Mouse (Mus musculus) limb, embryonic 15.5 days (tissue): Measurements from ENCODE around the gene 4930579F01Rik. TPM values are rescaled to one million over a fixed set of nuclear protein-coding genes. Genes with fewer than 3 reads are reported as not detected.

Experiments
- ATAC-seq: fragments of 200-750 bp; cut with Nextera tagmentation; 2 replicates; pipeline ENCODE4 v1.8.0; 2017; ENCODE audit warnings: low read depth, moderate TSS enrichment; ENCODE audit not compliant: insufficient number of reproducible peaks, low FRiP score, low TSS enrichment
- H3K27ac ChIP-seq: fragments of 300-500 bp; sonication (generic); 2 replicates; pipeline ENCODE4 v1.5.1; 2015; ENCODE audit warnings: moderate library complexity, mild to moderate bottlenecking, inconsistent platforms
- H3K27me3 ChIP-seq: fragments of 300-500 bp; sonication (generic); 2 replicates; pipeline ENCODE4 v1.6.1; 2015; ENCODE audit warnings: inconsistent platforms
- H3K36me3 ChIP-seq: fragments of 300-500 bp; sonication (generic); 2 replicates; pipeline ENCODE4 v1.6.1; 2015; ENCODE audit warnings: inconsistent platforms
- H3K4me1 ChIP-seq: fragments of 300-500 bp; sonication (generic); 2 replicates; pipeline ENCODE4 v1.6.1; 2015; ENCODE audit warnings: inconsistent platforms
- H3K4me2 ChIP-seq: fragments of 300-500 bp; sonication (generic); 2 replicates; pipeline ENCODE4 v1.6.1; 2015; ENCODE audit warnings: mild to moderate bottlenecking, inconsistent platforms
- H3K4me3 ChIP-seq: fragments of 300-500 bp; sonication (generic); 2 replicates; pipeline ENCODE4 v1.5.1; 2015; ENCODE audit warnings: mild to moderate bottlenecking, inconsistent platforms
- H3K9ac ChIP-seq: fragments of 300-500 bp; sonication (generic); 2 replicates; pipeline ENCODE4 v1.6.1; 2015; ENCODE audit warnings: inconsistent platforms
- H3K9me3 ChIP-seq: fragments of 300-500 bp; sonication (generic); 2 replicates; pipeline ENCODE4 v1.6.1; 2016; ENCODE audit warnings: inconsistent platforms
- WGBS: fragments of 180-500 bp; shearing (Covaris S2); methylation state at CpG from one replicate; pipeline ENCODE4 v1.1.7; 2015; 5-methylcytosine and 5-hydroxymethylcytosine counted together
- polyA plus RNA-seq: library from polyadenylated mRNA; unstranded; fragments of >200 nt; fragmentation: Nextera tagmentation; extraction: Ambion mirVana; gene quantifications from 2 replicates; pipeline ENCODE4 v1.2.1, GENCODE M21; 2015

4930579F01Rik gene
- polyA plus RNA-seq, 1 experiment from 2014 or later, result not detected

DNA sequence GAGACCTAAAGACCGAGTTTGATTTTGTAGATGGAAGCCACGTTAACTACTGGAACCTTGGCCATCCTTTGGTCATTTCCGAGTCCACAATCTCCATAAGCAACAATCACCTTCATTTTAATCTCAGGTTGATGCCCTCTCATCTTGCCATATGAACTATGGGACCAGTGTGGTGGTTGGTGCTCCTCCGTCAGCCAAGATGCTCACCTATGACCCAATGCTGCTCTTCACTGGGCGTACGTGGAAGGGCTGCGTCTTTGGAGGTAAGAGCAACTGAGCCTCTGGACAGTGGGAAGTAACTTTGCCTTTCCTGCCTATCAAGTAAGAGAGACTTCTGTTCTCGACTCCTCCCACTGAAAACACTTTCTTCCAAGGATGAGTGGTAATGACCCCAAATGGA lies 34.2 kb upstream of the 4930579F01Rik start:
- ATAC-seq, result no peak
- no peaks in the 10 kb centered on the region for H3K9me3 ChIP-seq
- no peaks in the 10 kb centered on the region for H3K36me3 ChIP-seq
- H3K27me3 ChIP-seq, result no peaks in the 10 kb centered on the region
- H3K9ac ChIP-seq, result no peak overlapping the region
- no peak overlapping the region for H3K27ac ChIP-seq
- WGBS, result 95% methylated on average over 8 of the region's 8 CpGs
- no peak overlapping the region for H3K4me3 ChIP-seq
- no peaks in the 10 kb centered on the region for H3K4me1 ChIP-seq
- H3K4me2 ChIP-seq, result no peak overlapping the region

DNA sequence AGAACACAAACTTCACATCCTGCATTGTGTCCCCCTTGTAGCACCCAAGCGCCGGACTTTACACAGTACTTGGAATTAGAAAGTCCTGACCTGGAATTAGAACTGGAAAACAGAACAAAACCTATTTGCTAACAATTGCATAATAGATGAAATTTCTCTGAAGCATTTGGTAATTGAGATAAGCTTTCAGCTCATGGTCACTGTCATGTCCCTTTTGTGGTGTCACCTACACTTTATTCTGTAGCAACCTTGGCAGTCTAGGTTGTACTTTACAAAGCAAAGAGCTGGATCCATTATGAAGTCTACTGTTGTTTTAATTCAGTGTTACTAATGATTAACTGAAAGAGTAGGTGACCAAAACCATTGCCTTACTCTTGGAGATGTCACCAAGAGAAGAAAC lies 33.5 kb upstream of the 4930579F01Rik start:
- H3K9me3 ChIP-seq, result no peaks in the 10 kb centered on the region
- no peak overlapping the region for H3K27ac ChIP-seq
- H3K36me3 ChIP-seq, result no peaks in the 10 kb centered on the region
- no peak overlapping the region for H3K4me2 ChIP-seq
- no peak overlapping the region for H3K9ac ChIP-seq
- WGBS, result 95% methylated on average over 2 of the region's 2 CpGs
- no peaks in the 10 kb centered on the region for H3K27me3 ChIP-seq
- no peak overlapping the region for H3K4me3 ChIP-seq
- H3K4me1 ChIP-seq, result no peaks in the 10 kb centered on the region
- no peak for ATAC-seq

DNA sequence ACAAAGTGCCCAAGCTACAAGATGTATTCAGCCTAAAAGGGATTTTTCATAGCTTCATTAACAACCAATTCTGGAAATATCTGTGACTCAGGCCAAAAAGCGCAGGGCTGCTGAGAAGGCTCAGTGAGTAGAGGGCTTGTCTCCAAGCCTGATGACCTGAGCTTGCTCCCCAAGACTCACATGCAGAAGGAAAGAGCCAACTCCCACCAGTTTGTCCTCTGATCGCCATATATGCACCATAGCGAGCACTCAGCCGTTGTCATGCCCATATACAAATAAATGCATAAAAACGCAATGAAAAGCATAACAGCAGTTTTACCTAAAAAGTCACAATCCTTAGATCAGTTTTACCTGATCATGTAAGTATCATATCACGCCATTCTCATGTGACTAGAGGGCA lies 32.9 kb upstream of the 4930579F01Rik start:
- no peak overlapping the region for H3K4me3 ChIP-seq
- no peaks in the 10 kb centered on the region for H3K36me3 ChIP-seq
- no peaks in the 10 kb centered on the region for H3K27me3 ChIP-seq
- no peaks in the 10 kb centered on the region for H3K4me1 ChIP-seq
- ATAC-seq, result no peak
- H3K9ac ChIP-seq, result no peak overlapping the region
- 92% methylated on average over 6 of the region's 6 CpGs for WGBS
- H3K9me3 ChIP-seq, result no peaks in the 10 kb centered on the region
- no peak overlapping the region for H3K27ac ChIP-seq
- no peak overlapping the region for H3K4me2 ChIP-seq

DNA sequence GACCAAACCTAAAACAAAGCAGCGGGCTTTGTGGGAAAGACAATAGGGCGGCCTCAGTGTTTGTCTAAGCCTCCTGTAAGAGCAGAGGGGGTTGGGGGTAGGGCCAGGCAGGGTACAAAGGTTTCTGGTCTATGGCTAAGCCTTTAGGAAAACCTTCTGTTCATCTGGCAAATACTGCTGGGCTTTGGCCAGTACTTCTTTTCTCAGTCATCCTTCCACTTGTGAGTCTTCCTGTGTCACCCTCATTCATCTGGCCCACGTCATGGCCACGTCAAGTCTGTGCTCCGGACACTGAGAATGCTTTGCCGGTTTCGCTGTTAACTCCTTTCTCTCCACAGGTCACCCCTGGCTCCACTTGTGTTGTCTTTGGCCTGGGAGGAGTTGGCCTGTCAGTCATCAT lies 32.2 kb upstream of the 4930579F01Rik start:
- ATAC-seq, result no peak
- 75% methylated on average over 7 of the region's 7 CpGs for WGBS
- Histone ChIP-seq H3K4me1 (no peaks in the 10 kb centered on the region), H3K36me3 (no peaks in the 10 kb centered on the region), H3K9ac (no peak overlapping the region), H3K27me3 (no peaks in the 10 kb centered on the region), H3K4me3 (no peak overlapping the region), H3K27ac (no peak overlapping the region), H3K4me2 (no peak overlapping the region), H3K9me3 (no peaks in the 10 kb centered on the region)

DNA sequence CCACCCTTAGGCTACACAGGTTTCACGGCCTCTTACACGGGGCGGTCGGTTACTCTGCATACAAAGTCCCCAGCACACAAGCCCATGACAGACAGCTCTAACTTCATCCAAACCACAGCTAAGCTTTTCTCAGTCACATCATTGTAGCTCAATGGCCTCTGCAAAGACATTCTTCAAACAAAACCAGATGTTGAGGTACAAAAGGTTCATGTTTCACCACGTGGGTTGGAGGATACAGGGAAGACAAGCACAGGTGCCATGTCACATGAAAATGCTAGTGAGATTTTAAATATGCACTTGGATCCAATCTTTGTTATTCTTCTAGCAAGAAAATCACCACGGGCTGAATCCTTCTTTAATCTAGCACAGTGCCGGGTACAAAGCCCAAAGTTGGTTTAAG lies 31.7 kb upstream of the 4930579F01Rik start:
- no peak overlapping the region for H3K4me2 ChIP-seq
- H3K27me3 ChIP-seq, result no peaks in the 10 kb centered on the region
- no peak overlapping the region for H3K4me3 ChIP-seq
- no peak overlapping the region for H3K27ac ChIP-seq
- H3K9ac ChIP-seq, result no peak overlapping the region
- H3K4me1 ChIP-seq, result no peaks in the 10 kb centered on the region
- ATAC-seq, result no peak
- no peaks in the 10 kb centered on the region for H3K36me3 ChIP-seq
- no peaks in the 10 kb centered on the region for H3K9me3 ChIP-seq
- 71% methylated on average over 6 of the region's 7 CpGs for WGBS

DNA sequence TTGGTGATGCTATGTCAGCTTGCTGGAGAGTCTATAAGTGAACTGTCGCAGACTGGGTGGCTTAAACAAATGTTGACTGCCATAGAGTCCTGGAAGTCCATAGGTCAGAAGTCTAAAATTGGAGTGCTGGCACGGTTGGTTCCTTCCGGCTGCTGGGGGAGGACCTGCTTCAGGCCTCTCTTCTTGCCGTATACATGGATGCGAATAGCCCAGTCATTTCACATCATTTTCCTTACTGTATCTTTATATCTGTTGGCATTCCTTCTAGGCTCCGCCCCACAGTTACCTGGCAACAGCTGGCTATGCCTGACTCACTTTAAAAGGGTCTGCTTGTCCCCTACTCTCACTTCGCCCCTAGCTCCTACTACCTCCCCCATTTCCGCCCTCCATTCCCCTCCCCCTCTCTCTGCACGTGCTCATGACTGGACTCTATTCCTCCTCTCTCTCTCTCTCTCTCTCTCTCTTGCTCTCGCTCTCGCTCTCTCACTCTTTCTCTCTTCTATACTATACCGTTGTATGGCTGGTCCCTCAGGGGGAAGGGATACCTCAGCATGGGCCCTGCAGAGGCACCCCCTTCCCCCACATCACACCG lies 30.8 kb upstream of the 4930579F01Rik start:
- Histone ChIP-seq H3K27me3 (no peaks in the 10 kb centered on the region), H3K9me3 (no peaks in the 10 kb centered on the region), H3K4me3 (no peak overlapping the region), H3K4me1 (no peaks in the 10 kb centered on the region), H3K4me2 (no peak overlapping the region), H3K9ac (no peak overlapping the region), H3K27ac (no peak overlapping the region), H3K36me3 (no peaks in the 10 kb centered on the region)
- ATAC-seq, result no peak
- WGBS, result 82% methylated on average over 13 of the region's 13 CpGs

DNA sequence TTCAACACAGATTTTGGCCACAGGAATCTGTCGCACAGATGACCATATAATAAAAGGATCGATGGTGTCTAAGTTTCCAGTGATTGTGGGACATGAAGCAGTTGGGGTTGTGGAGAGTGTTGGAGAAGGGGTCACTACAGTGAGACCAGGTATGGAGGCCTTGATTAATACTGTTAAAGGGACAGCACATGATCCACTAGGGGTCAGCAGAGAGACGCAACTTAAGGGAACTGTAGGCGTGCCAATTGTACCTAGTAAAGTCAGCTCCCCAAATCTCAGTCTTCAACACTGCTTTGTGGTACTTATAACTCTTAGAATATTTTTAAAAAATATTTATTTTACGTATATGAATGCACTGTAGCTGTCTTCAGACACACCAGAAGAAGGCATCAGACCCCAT lies 29.3 kb upstream of the 4930579F01Rik start:
- H3K9ac ChIP-seq, result no peak overlapping the region
- no peaks in the 10 kb centered on the region for H3K27me3 ChIP-seq
- 55% methylated on average over 5 of the region's 5 CpGs for WGBS
- H3K9me3 ChIP-seq, result no peaks in the 10 kb centered on the region
- no peaks in the 10 kb centered on the region for H3K36me3 ChIP-seq
- no peak for ATAC-seq
- H3K27ac ChIP-seq, result no peak overlapping the region
- no peak overlapping the region for H3K4me2 ChIP-seq
- no peaks in the 10 kb centered on the region; the same call in 1 of the 2 replicates for H3K4me1 ChIP-seq
- H3K4me3 ChIP-seq, result no peak overlapping the region

DNA sequence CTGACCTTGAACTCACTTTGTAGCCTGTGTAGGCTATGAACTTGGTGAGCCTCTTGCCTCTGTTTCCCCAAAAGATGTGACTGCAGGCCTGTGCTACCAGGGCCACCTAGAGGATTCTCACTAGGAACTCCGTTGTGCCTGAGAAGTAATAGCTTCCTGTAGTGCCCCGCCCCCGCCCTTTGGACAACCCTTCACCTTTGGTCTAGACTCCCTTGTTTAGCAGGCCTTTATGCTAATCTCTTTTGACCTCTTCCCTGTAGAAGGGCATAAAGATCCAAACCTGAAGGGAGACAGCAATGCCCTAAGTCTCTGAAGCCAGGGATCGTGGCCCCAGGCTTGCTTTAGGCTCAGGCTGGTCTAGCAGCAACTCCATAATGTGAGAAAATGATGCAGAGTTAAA lies 28.9 kb upstream of the 4930579F01Rik start:
- Histone ChIP-seq H3K36me3 (no peaks in the 10 kb centered on the region), H3K27ac (no peak overlapping the region), H3K9ac (no peak overlapping the region), H3K27me3 (no peaks in the 10 kb centered on the region), H3K9me3 (no peaks in the 10 kb centered on the region), H3K4me2 (no peak overlapping the region), H3K4me3 (no peak overlapping the region), H3K4me1 (no peaks in the 10 kb centered on the region; the same call in 1 of the 2 replicates)
- 61% methylated on average over 4 of the region's 4 CpGs for WGBS
- ATAC-seq, result no peak

DNA sequence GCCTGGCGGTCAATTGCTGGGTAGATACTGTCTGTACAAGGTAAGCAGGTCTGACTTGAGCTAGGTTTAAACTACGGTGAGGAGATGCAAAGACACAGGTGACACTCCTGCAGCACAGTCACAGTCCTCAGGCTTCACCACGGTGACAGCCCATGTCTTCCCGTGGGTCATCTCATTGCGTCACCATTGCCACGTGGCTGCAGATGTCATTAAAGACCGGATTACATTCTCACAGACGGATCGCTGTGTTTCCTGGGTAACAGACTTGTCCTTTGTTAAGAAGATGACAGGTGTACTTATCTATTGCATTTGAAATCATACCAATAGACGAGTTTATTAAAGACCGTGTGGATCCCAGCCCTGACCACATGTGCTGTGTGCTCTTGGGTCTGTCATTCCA lies 27.5 kb upstream of the 4930579F01Rik start:
- H3K4me1 ChIP-seq, result no peaks in the 10 kb centered on the region; the same call in 1 of the 2 replicates
- H3K27ac ChIP-seq, result no peak overlapping the region
- H3K9ac ChIP-seq, result no peak overlapping the region
- no peak overlapping the region for H3K4me2 ChIP-seq
- H3K9me3 ChIP-seq, result no peaks in the 10 kb centered on the region
- no peaks in the 10 kb centered on the region for H3K36me3 ChIP-seq
- 90% methylated on average over 11 of the region's 11 CpGs for WGBS
- H3K27me3 ChIP-seq, result no peaks in the 10 kb centered on the region
- ATAC-seq, result no peak
- H3K4me3 ChIP-seq, result no peak overlapping the region

DNA sequence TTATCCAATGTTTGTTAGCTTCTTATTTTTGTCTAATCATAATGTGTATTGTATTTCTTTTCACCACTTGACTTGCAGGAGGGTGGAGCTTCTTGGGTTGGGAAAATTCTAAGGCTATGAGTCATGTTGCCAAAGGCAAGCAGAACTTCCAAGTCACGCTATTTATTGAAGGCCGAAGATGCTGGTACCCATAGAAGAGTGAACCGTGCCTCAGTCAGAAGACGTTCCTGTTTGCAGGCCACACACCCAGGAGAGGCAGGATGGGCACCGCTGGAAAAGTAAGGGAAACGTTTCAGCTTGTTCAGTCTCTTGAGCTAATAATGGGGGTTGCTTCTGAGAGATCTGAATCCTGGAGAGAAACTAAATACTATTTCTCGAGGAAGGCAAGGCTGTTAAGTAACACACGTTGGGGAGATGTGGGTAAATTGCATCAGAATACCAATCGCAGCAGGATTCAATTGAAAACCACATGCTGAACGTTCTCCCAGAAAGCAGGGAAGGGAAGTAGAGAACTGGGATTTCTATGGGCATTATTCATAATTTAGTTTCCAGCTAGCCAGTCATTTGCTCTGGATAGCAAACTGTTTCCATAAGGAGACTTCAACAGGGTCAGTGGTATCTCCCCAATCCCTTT lies 24.1 kb upstream of the 4930579F01Rik start, which contains the start of gene Adh7:
Adh7 (plus strand) TSS at position 130 of the 634 bp plus-strand sequence.
- 43% methylated on average over 10 of the region's 10 CpGs for WGBS
- H3K36me3 ChIP-seq, result no peaks in the 10 kb centered on the region
- no peak within 1 kb of the TSS for H3K4me2 ChIP-seq
- H3K9me3 ChIP-seq, result no peaks in the 10 kb centered on the region
- ATAC-seq, result no peak
- H3K4me3 ChIP-seq, result no peak within 1 kb of the TSS
- no peak within 1 kb of the TSS for H3K9ac ChIP-seq
- no peaks in the 10 kb centered on the region; the same call in 1 of the 2 replicates for H3K4me1 ChIP-seq
- no peaks in the 10 kb centered on the region for H3K27me3 ChIP-seq
- H3K27ac ChIP-seq, result peak within 1 kb of the TSS; percentile 69

DNA sequence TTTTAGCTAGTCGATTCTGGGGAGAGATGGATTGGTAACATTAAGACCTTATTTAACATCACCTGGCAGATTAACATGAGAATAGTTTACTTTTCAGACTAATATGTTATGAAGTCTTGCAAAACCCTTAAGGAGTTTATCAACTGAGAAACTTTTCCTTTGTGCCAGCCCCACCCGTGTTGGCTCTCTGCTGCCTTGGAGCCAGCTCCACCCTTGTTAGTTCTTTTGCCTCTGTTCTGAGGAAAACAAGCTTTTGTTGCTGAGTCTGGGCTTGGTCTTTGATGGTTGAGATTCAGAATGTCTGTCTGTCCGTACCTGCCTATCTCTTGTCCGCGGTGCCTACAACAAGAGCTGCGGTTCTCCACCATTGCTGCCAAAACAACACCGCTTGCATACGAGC lies 22.5 kb upstream of the 4930579F01Rik start:
- no peak overlapping the region for H3K4me2 ChIP-seq
- no peaks in the 10 kb centered on the region; the same call in 1 of the 2 replicates for H3K4me1 ChIP-seq
- no peak for ATAC-seq
- no peaks in the 10 kb centered on the region for H3K9me3 ChIP-seq
- no peak overlapping the region for H3K27ac ChIP-seq
- no peaks in the 10 kb centered on the region for H3K36me3 ChIP-seq
- no peak overlapping the region for H3K4me3 ChIP-seq
- WGBS, result 81% methylated on average over 8 of the region's 8 CpGs
- no peak overlapping the region for H3K9ac ChIP-seq
- no peaks in the 10 kb centered on the region for H3K27me3 ChIP-seq

DNA sequence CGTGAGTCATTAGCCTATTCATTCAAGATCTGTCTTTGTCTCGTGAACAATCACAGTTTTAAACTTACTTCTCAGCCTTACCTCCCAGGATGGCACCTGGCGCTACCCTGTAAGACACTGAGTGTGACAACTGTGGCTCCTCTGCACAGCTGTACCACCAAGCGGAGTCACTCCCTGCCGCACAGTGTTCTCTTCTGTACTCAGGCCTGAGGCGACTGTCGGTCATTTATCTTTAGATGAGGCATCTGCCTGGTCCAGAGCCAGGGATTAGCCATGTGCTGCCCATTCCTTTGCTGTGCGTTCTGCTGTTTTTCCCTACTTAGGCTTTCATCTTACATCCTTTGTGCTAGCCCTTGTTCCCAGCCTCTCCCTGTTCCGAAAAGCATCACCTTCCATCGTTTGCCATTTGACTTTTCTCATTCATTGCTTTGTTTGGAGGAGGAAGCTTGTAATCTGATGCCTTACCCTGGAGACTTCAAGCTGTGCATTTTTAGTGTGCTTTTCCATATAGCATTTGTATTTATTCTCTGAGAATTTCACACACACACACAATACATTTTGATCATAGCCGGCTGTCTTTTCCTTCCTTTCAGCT lies 21.9 kb upstream of the 4930579F01Rik start:
- Histone ChIP-seq H3K36me3 (no peaks in the 10 kb centered on the region), H3K4me3 (no peak overlapping the region), H3K9ac (no peak overlapping the region), H3K4me1 (no peaks in the 10 kb centered on the region; the same call in 1 of the 2 replicates), H3K9me3 (no peaks in the 10 kb centered on the region), H3K27ac (no peak overlapping the region), H3K4me2 (no peak overlapping the region), H3K27me3 (no peaks in the 10 kb centered on the region)
- WGBS, result 51% methylated on average over 11 of the region's 11 CpGs
- no peak for ATAC-seq
